8 mouse cellular contexts compared by ENCODE assay signal in genomic region chr5:137778635-137779034, GRCm38 (mm10). TPM values are rescaled to one million over a fixed set of nuclear protein-coding genes. Genes with fewer than 3 reads are reported as not detected.
A peak's percentile ranks its signal among the peaks of the same experiment; 100 is the strongest.
DNase-seq lines count a peak whose midpoint lies in the region; ATAC-seq and TF ChIP-seq lines count a peak whose summit lies in the region.

Ppp1r35 (plus strand) TSS chr5:137778849.

- DNase-seq in CD4-positive helper T cell, adult 2 months (ENCODE audit: low read depth, low spot score) = peak; percentile 97
- peak; percentile 94 for DNase-seq in brain, embryonic 18.5 days (ENCODE audit: low read depth, low spot score)
- peak; percentile 98 for DNase-seq in kidney, postnatal 0 days (ENCODE audit: low spot score)
- peak; percentile 92 for DNase-seq in liver, embryonic 11.5 days (ENCODE audit: low spot score)
- DNase-seq in naive thymus-derived CD4-positive, alpha-beta T cell, adult 2 months (ENCODE audit: low read depth) = peak; percentile 97

- peaks cover 44% of the 10 kb centered on the region for H3K4me1 ChIP-seq in heart, embryonic 12.5 days (replicated peaks)
- peaks cover 18% of the 10 kb centered on the region for H3K4me1 ChIP-seq in kidney, postnatal 0 days (replicated peaks; ENCODE audit: insufficient read depth, low read length)
- peaks cover 27% of the 10 kb centered on the region for H3K4me1 ChIP-seq in liver, embryonic 11.5 days (replicated peaks; ENCODE audit: control insufficient read depth, insufficient read depth, low read length)
- H3K4me1 ChIP-seq in stomach, embryonic 14.5 days (ENCODE audit: control insufficient read depth, insufficient read depth, low read length) = peaks cover 19% of the 10 kb centered on the region

- H3K36me3 ChIP-seq in heart, embryonic 12.5 days = peaks cover 37% of the 10 kb centered on the region
- peaks cover 19% of the 10 kb centered on the region for H3K36me3 ChIP-seq in kidney, postnatal 0 days (ENCODE audit: insufficient read depth, low read length)
- peaks cover 24% of the 10 kb centered on the region for H3K36me3 ChIP-seq in liver, embryonic 11.5 days (ENCODE audit: control insufficient read depth, insufficient read depth, low read length)
- peaks cover 29% of the 10 kb centered on the region for H3K36me3 ChIP-seq in stomach, embryonic 14.5 days (ENCODE audit: control insufficient read depth, insufficient read depth, low read length)

- no peaks in the 10 kb centered on the region for H3K9me3 ChIP-seq in heart, embryonic 12.5 days (replicated peaks)
- no peaks in the 10 kb centered on the region for H3K9me3 ChIP-seq in kidney, postnatal 0 days (replicated peaks; ENCODE audit: low read length)
- no peaks in the 10 kb centered on the region for H3K9me3 ChIP-seq in liver, embryonic 11.5 days (ENCODE audit: control insufficient read depth, low read length)
- no peaks in the 10 kb centered on the region for H3K9me3 ChIP-seq in stomach, embryonic 14.5 days (ENCODE audit: control insufficient read depth, low read depth, low read length)

- no peak for TF ChIP-seq CTCF in kidney, postnatal 0 days (IDR thresholded peaks at IDR 0.05; ENCODE audit: low read depth)

- H3K4me2 ChIP-seq in heart, embryonic 12.5 days = peak within 1 kb of the TSS; percentile 96
- H3K4me2 ChIP-seq in kidney, postnatal 0 days (ENCODE audit: low read length) = peak within 1 kb of the TSS; percentile 86
- peak within 1 kb of the TSS; percentile 98 for H3K4me2 ChIP-seq in liver, embryonic 11.5 days
- H3K4me2 ChIP-seq in stomach, embryonic 14.5 days (replicated peaks; ENCODE audit: low read depth, low read length) = peak within 1 kb of the TSS; percentile 98

- peak; percentile 95 for ATAC-seq in erythroid progenitor cell, adult 5-6 weeks (replicated peaks; ENCODE audit: low FRiP score, poor library complexity, severe bottlenecking)
- ATAC-seq in heart, embryonic 12.5 days (ENCODE audit: insufficient number of reproducible peaks, low FRiP score) = peak; percentile 92
- peak; percentile 92 for ATAC-seq in kidney, postnatal 0 days (replicated peaks; ENCODE audit: low FRiP score, low read depth)
- ATAC-seq in liver, embryonic 11.5 days (replicated peaks; ENCODE audit: low FRiP score) = peak; percentile 93
- peak; percentile 94 for ATAC-seq in stomach, embryonic 14.5 days (ENCODE audit: insufficient number of reproducible peaks, insufficient read depth, low FRiP score, low read depth)

- H3K27ac ChIP-seq in heart, embryonic 12.5 days (ENCODE audit: poor library complexity, severe bottlenecking) = peak within 1 kb of the TSS; percentile 76
- peak within 1 kb of the TSS; percentile 89 for H3K27ac ChIP-seq in kidney, postnatal 0 days
- peak within 1 kb of the TSS; percentile 87 for H3K27ac ChIP-seq in liver, embryonic 11.5 days (ENCODE audit: low read depth, low read length)
- peak within 1 kb of the TSS; percentile 91 for H3K27ac ChIP-seq in stomach, embryonic 14.5 days (ENCODE audit: low read length)

- peak within 1 kb of the TSS; percentile 87 for H3K9ac ChIP-seq in heart, embryonic 12.5 days
- H3K9ac ChIP-seq in kidney, postnatal 0 days (ENCODE audit: low read depth, low read length) = peak within 1 kb of the TSS; percentile 92
- H3K9ac ChIP-seq in liver, embryonic 11.5 days (ENCODE audit: low read depth, low read length) = peak within 1 kb of the TSS; percentile 92
- peak within 1 kb of the TSS; percentile 95 for H3K9ac ChIP-seq in stomach, embryonic 14.5 days (replicated peaks; ENCODE audit: low read depth, low read length)

- WGBS in heart, embryonic 12.5 days = under 1% methylated on average over 31 of the region's 31 CpGs
- under 1% methylated on average over 31 of the region's 31 CpGs for WGBS in kidney, postnatal 0 days
- WGBS in liver, embryonic 11.5 days = under 1% methylated on average over 31 of the region's 31 CpGs
- under 1% methylated on average over 31 of the region's 31 CpGs for WGBS in stomach, embryonic 14.5 days

- H3K4me3 ChIP-seq in heart, embryonic 12.5 days = peak within 1 kb of the TSS; percentile 62
- peak within 1 kb of the TSS; percentile 93 for H3K4me3 ChIP-seq in kidney, postnatal 0 days (replicated peaks; ENCODE audit: low read depth, low read length)
- H3K4me3 ChIP-seq in liver, embryonic 11.5 days (ENCODE audit: low read depth, low read length) = peak within 1 kb of the TSS; percentile 98
- peak within 1 kb of the TSS; percentile 98 for H3K4me3 ChIP-seq in stomach, embryonic 14.5 days (ENCODE audit: low read depth, low read length)

- H3K27me3 ChIP-seq in heart, embryonic 12.5 days (replicated peaks) = no peaks in the 10 kb centered on the region
- no peaks in the 10 kb centered on the region for H3K27me3 ChIP-seq in kidney, postnatal 0 days (ENCODE audit: insufficient read depth, low read length)
- H3K27me3 ChIP-seq in liver, embryonic 11.5 days (replicated peaks; ENCODE audit: control insufficient read depth, insufficient read depth, low read length) = no peaks in the 10 kb centered on the region
- no peaks in the 10 kb centered on the region for H3K27me3 ChIP-seq in stomach, embryonic 14.5 days (ENCODE audit: control insufficient read depth, insufficient read depth, low read length)

RNA-seq across cellular contexts. Expression of gene Ppp1r35, which starts in this region (rescaled TPM):
- 43.6 and 45.8 TPM in 2 replicates for total RNA-seq in erythroid progenitor cell, adult 5-6 weeks (2015; ENCODE audit: low replicate concordance)
- 28.0 and 51.0 TPM in 2 replicates for total RNA-seq in erythroid progenitor cell, adult 5-6 weeks (2017; ENCODE audit: low replicate concordance)
- 28.0 and 31.8 TPM in 2 replicates for polyA plus RNA-seq in heart, embryonic 12.5 days (2016; fragmentation: Nextera tagmentation; extraction: Ambion mirVana)
- 28.8 and 32.4 TPM in 2 replicates for polyA plus RNA-seq in kidney, postnatal 0 days (2015; fragmentation: Nextera tagmentation; extraction: Ambion mirVana)
- polyA plus RNA-seq in liver, embryonic 11.5 days (2014; fragmentation: Nextera tagmentation; extraction: Ambion mirVana) = 49.4 and 55.0 TPM in 2 replicates
- 32.7 and 38.1 TPM in 2 replicates for polyA plus RNA-seq in stomach, embryonic 14.5 days (2014; fragmentation: Nextera tagmentation; extraction: Ambion mirVana)

Comparison
In these comparisons a context has a peak if more than half of its experiments do, and no peak if none do; other contexts are left out.
1. Peak in every context shown above with its lines: DNase-seq, ATAC-seq, H3K4me3 ChIP-seq and H3K27ac ChIP-seq.